In genomic region chr1:51537765-51538360, GRCm38 (mm10) we compare ENCODE assay signal across 18 mouse cellular contexts.
"Had no signal": no experiment of that assay in that cellular context is flagged by ENCODE, and none has a peak within 500 bp of the region (broad histone marks: within the 10 kb centered on the region; RNA-seq: fewer than 3 reads in every experiment).

No protein-coding gene starts in this region.

- H3K27me3 ChIP-seq: hindbrain, embryonic 15.5 days; kidney, embryonic 15.5 days; liver, embryonic 13.5 days; neural tube, embryonic 12.5 days; neural tube, embryonic 15.5 days; stomach, embryonic 15.5 days had no signal

- DNase-seq: kidney, adult 8-10 months; kidney, postnatal 10 days; kidney, postnatal 36 days; layer of hippocampus, postnatal 36 days; liver, embryonic 13.5 days; lung, adult 2 months; midbrain, embryonic 14.5 days; retina, postnatal 1 day; thymus, adult 18-20 months; thymus, postnatal 14 days had no signal

- H3K36me3 ChIP-seq: hindbrain, embryonic 15.5 days; kidney, embryonic 15.5 days; liver, embryonic 13.5 days; neural tube, embryonic 12.5 days; neural tube, embryonic 15.5 days; stomach, embryonic 15.5 days had no signal

- H3K4me1 ChIP-seq: hindbrain, embryonic 15.5 days; liver, embryonic 13.5 days; neural tube, embryonic 12.5 days; neural tube, embryonic 15.5 days had no signal

- ATAC-seq: intestine, postnatal 0 days had no signal

- H3K9me3 ChIP-seq: hindbrain, embryonic 15.5 days; kidney, embryonic 15.5 days; liver, embryonic 13.5 days; neural tube, embryonic 12.5 days; neural tube, embryonic 15.5 days; stomach, embryonic 15.5 days had no signal

- H3K9ac ChIP-seq: hindbrain, embryonic 15.5 days; kidney, embryonic 15.5 days; liver, embryonic 13.5 days; neural tube, embryonic 12.5 days; neural tube, embryonic 15.5 days; stomach, embryonic 15.5 days had no signal

- H3K4me3 ChIP-seq: hindbrain, embryonic 15.5 days; kidney, embryonic 15.5 days; left cerebral cortex, adult 2 months; liver, embryonic 13.5 days; neural tube, embryonic 12.5 days; neural tube, embryonic 15.5 days; stomach, embryonic 15.5 days had no signal

- H3K4me2 ChIP-seq: hindbrain, embryonic 15.5 days; kidney, embryonic 15.5 days; liver, embryonic 13.5 days; midbrain, embryonic 11.5 days; neural tube, embryonic 12.5 days; neural tube, embryonic 15.5 days; stomach, embryonic 15.5 days had no signal

- H3K27ac ChIP-seq: hindbrain, embryonic 15.5 days; kidney, embryonic 15.5 days; left cerebral cortex, adult 2 months; liver, embryonic 13.5 days; neural tube, embryonic 12.5 days; neural tube, embryonic 15.5 days; stomach, embryonic 15.5 days had no signal
